Mouse (Mus musculus): ENCODE measurements at regions not wholly inside any gene's neighbourhood (a gene's known extent, or its start where the extent isn't known, plus 50 kb on each side); places are given as distances from the start of the nearest gene placed in this dataset.
"Not testable (repeated sequence)": the region's sequence is repeated elsewhere in the genome, so short reads cannot be mapped to it uniquely, and the experiment has no call there.

- ATAC-seq (replicated peaks; ENCODE audit: low FRiP score, poor library complexity, severe bottlenecking) = no peak
These were observed 1934.2 kb downstream of the 9330182O14Rik start for GRCm38 (mm10) chr15:42068207-42068831.

- no peak for ATAC-seq (replicated peaks; ENCODE audit: low FRiP score, poor library complexity, severe bottlenecking)
These were observed 1934.9 kb downstream of the 9330182O14Rik start for GRCm38 (mm10) chr15:42069072-42069471.

- ATAC-seq (replicated peaks; ENCODE audit: low FRiP score, poor library complexity, severe bottlenecking) = no peak
These were observed 1939.3 kb downstream of the 9330182O14Rik start for GRCm38 (mm10) chr15:42073486-42073885.

- no peak for ATAC-seq (replicated peaks; ENCODE audit: low FRiP score, poor library complexity, severe bottlenecking)
These were observed 1948.3 kb downstream of the 9330182O14Rik start for GRCm38 (mm10) chr15:42082436-42082835.

- ATAC-seq (replicated peaks; ENCODE audit: low FRiP score, poor library complexity, severe bottlenecking) = no peak
These were observed 1966.6 kb downstream of the 9330182O14Rik start for GRCm38 (mm10) chr15:42100730-42101129.

GRCm38 (mm10) chr15:42104816-42105215, 1970.7 kb downstream of the 9330182O14Rik start:
- no peak for ATAC-seq (replicated peaks; ENCODE audit: low FRiP score, poor library complexity, severe bottlenecking)

GRCm38 (mm10) chr15:42107106-42107505, 1972.9 kb downstream of the 9330182O14Rik start:
- no peak for ATAC-seq (replicated peaks; ENCODE audit: low FRiP score, poor library complexity, severe bottlenecking)

- no peak for ATAC-seq (replicated peaks; ENCODE audit: low FRiP score, poor library complexity, severe bottlenecking)
These were observed 1977.6 kb downstream of the 9330182O14Rik start for GRCm38 (mm10) chr15:42111811-42112210.

GRCm38 (mm10) chr15:42127471-42127870, 1993.3 kb downstream of the 9330182O14Rik start:
- ATAC-seq (replicated peaks; ENCODE audit: low FRiP score, poor library complexity, severe bottlenecking) = no peak

- no peak for ATAC-seq (replicated peaks; ENCODE audit: low FRiP score, poor library complexity, severe bottlenecking)
These were observed 1994.8 kb downstream of the 9330182O14Rik start for GRCm38 (mm10) chr15:42128976-42129375.

GRCm38 (mm10) chr15:42166546-42166945, 2032.4 kb downstream of the 9330182O14Rik start:
- ATAC-seq (replicated peaks; ENCODE audit: low FRiP score, poor library complexity, severe bottlenecking) = no peak

- not testable (repeated sequence) for ATAC-seq (replicated peaks; ENCODE audit: low FRiP score, poor library complexity, severe bottlenecking)
These were observed 2043.6 kb downstream of the 9330182O14Rik start for GRCm38 (mm10) chr15:42177766-42178165.

- ATAC-seq (replicated peaks; ENCODE audit: low FRiP score, poor library complexity, severe bottlenecking) = no peak
These were observed 2073.2 kb downstream of the 9330182O14Rik start for GRCm38 (mm10) chr15:42207187-42207846.

- ATAC-seq (replicated peaks; ENCODE audit: low FRiP score, poor library complexity, severe bottlenecking) = no peak
These were observed 2085.3 kb downstream of the 9330182O14Rik start for GRCm38 (mm10) chr15:42219496-42219895.

GRCm38 (mm10) chr15:42220005-42220404, 2085.8 kb downstream of the 9330182O14Rik start:
- no peak for ATAC-seq (replicated peaks; ENCODE audit: low FRiP score, poor library complexity, severe bottlenecking)

GRCm38 (mm10) chr15:42225006-42225405, 2090.8 kb downstream of the 9330182O14Rik start:
- no peak for ATAC-seq (replicated peaks; ENCODE audit: low FRiP score, poor library complexity, severe bottlenecking)

- ATAC-seq (replicated peaks; ENCODE audit: low FRiP score, poor library complexity, severe bottlenecking) = no peak
These were observed 2097.5 kb downstream of the 9330182O14Rik start for GRCm38 (mm10) chr15:42231692-42232091.

- no peak for ATAC-seq (replicated peaks; ENCODE audit: low FRiP score, poor library complexity, severe bottlenecking)
These were observed 2112.6 kb downstream of the 9330182O14Rik start for GRCm38 (mm10) chr15:42246812-42247211.

GRCm38 (mm10) chr15:42252730-42253330, 2118.7 kb downstream of the 9330182O14Rik start:
- ATAC-seq (replicated peaks; ENCODE audit: low FRiP score, poor library complexity, severe bottlenecking) = no peak

GRCm38 (mm10) chr15:42256343-42256742, 2122.2 kb downstream of the 9330182O14Rik start:
- no peak for ATAC-seq (replicated peaks; ENCODE audit: low FRiP score, poor library complexity, severe bottlenecking)

- no peak for ATAC-seq (replicated peaks; ENCODE audit: low FRiP score, poor library complexity, severe bottlenecking)
These were observed 2141.0 kb downstream of the 9330182O14Rik start for GRCm38 (mm10) chr15:42275117-42275516.

All from erythroid progenitor cell, adult 5-6 weeks (primary cell).